Mouse (Mus musculus) myocyte (in vitro differentiated cells): Measurements from ENCODE around the gene Ms4a6c.
"Not testable (repeated sequence)": the region's sequence is repeated elsewhere in the genome, so short reads cannot be mapped to it uniquely, and the experiment has no call there.

Experiments
- CEBPB ChIP-seq: IDR thresholded peaks from 2 replicates; pipeline ENCODE4 v1.6.1; 2011; ENCODE audit warnings: mild to moderate bottlenecking, moderate library complexity; ENCODE audit not compliant: poor library complexity, insufficient read depth, severe bottlenecking
- E2F4 ChIP-seq: IDR thresholded peaks from one replicate; pipeline ENCODE4 v1.6.1; 2011; ENCODE audit warnings: mild to moderate bottlenecking, control low read depth, moderate library complexity; ENCODE audit not compliant: insufficient read depth
- MAX ChIP-seq: IDR thresholded peaks from one replicate; pipeline ENCODE4 v1.6.1; 2011; ENCODE audit warnings: low read depth, mild to moderate bottlenecking, control low read depth
- MYOD1 ChIP-seq, 3 experiments: IDR thresholded peaks; one replicate each; pipeline ENCODE4 v1.6.1; 2011; ENCODE audit warnings: control low read depth in 2 of 3, low read depth in 2 of 3, mild to moderate bottlenecking in 2 of 3, moderate library complexity in 1 of 3; ENCODE audit not compliant: insufficient read length in 2 of 3, control insufficient read depth in 1 of 3
- MYOG ChIP-seq, 3 experiments: IDR thresholded peaks; one replicate each; pipeline ENCODE4 v1.6.1; 2011; ENCODE audit warnings: control low read depth in 2 of 3, low read depth in 2 of 3, mild to moderate bottlenecking in 2 of 3; ENCODE audit not compliant: insufficient read length in 2 of 3, control insufficient read depth in 1 of 3, insufficient read depth in 1 of 3
- POLR2A ChIP-seq: IDR thresholded peaks from one replicate; pipeline ENCODE4 v1.6.1; 2011; ENCODE audit warnings: low read depth, mild to moderate bottlenecking, control low read depth, moderate library complexity; ENCODE audit not compliant: insufficient read length
- POLR2AphosphoS2 ChIP-seq: IDR thresholded peaks from one replicate; pipeline ENCODE4 v1.6.1; 2011; ENCODE audit warnings: low read depth, control low read depth; ENCODE audit not compliant: insufficient read length
- REST ChIP-seq: IDR thresholded peaks from one replicate; pipeline ENCODE4 v1.6.1; 2011; ENCODE audit warnings: mild to moderate bottlenecking, control low read depth, moderate library complexity; ENCODE audit not compliant: insufficient read depth, insufficient read length
- SRF ChIP-seq: IDR thresholded peaks from one replicate; pipeline ENCODE4 v1.6.1; 2011; ENCODE audit warnings: low read depth; ENCODE audit not compliant: control insufficient read depth, insufficient read length
- TCF12 ChIP-seq: IDR thresholded peaks from one replicate; pipeline ENCODE4 v1.6.1; 2011; ENCODE audit warnings: mild to moderate bottlenecking, control low read depth; ENCODE audit not compliant: poor library complexity, insufficient read depth, severe bottlenecking
- TCF3 ChIP-seq: IDR thresholded peaks from one replicate; pipeline ENCODE4 v1.6.1; 2011; ENCODE audit warnings: low read depth, control low read depth; ENCODE audit not compliant: insufficient read length
- USF1 ChIP-seq: IDR thresholded peaks from one replicate; pipeline ENCODE4 v1.6.1; 2011; ENCODE audit warnings: low read depth, mild to moderate bottlenecking, control low read depth, moderate library complexity

GRCm38 (mm10) chr19:11497300-11497699 is 28.1 kb downstream of the Ms4a6c start:
- not testable (repeated sequence) for TF ChIP-seq TCF12; MYOG (IDR thresholded peaks at IDR 0.05; ENCODE audit: control insufficient read depth in 1 of 3, insufficient read depth in 1 of 3, insufficient read length in 2 of 3, low read depth in 2 of 3); POLR2A; REST; E2F4; MAX; CEBPB; MYOD1 (IDR thresholded peaks at IDR 0.05; ENCODE audit: control insufficient read depth in 1 of 3, insufficient read length in 2 of 3, low read depth in 2 of 3); TCF3; USF1; SRF; POLR2AphosphoS2
